Mouse (Mus musculus): ENCODE data around the gene Adgrf3.

- TF ChIP-seq GATA1 (IDR thresholded peaks at IDR 0.05; ENCODE audit: borderline replicate concordance, low read length) (no peak), FLI1 (IDR thresholded peaks at IDR 0.05; ENCODE audit: low read length) (no peak)
These were observed 27.5 kb upstream of the Adgrf3 start for GRCm38 (mm10) chr5:30233042-30233441.
